Mouse (Mus musculus) heart, embryonic 16.5 days (tissue): ENCODE measurements around the gene Jund. TPM values are rescaled to one million over a fixed set of nuclear protein-coding genes. Genes with fewer than 3 reads are reported as not detected.

Experiments
- ATAC-seq: fragments of 200-750 bp; cut with Nextera tagmentation; replicated peaks from 2 replicates; pipeline ENCODE4 v1.8.0; 2017; ENCODE audit warnings: moderate number of reproducible peaks; ENCODE audit not compliant: insufficient read depth, low FRiP score; ENCODE audit errors: extremely low read depth
- H3K27ac ChIP-seq: fragments of 300-500 bp; sonication (generic); 2 replicates; pipeline ENCODE4 v1.5.1; 2014; ENCODE audit warnings: mild to moderate bottlenecking, low read length, control low read depth, moderate library complexity
- H3K27me3 ChIP-seq: fragments of 300-500 bp; sonication (generic); 2 replicates; pipeline ENCODE4 v1.6.1; 2014; ENCODE audit warnings: low read length, mixed read lengths; ENCODE audit not compliant: control insufficient read depth, insufficient read depth
- H3K36me3 ChIP-seq: fragments of 300-500 bp; sonication (generic); 2 replicates; pipeline ENCODE4 v1.6.1; 2014; ENCODE audit not compliant: control insufficient read depth, insufficient read depth
- H3K4me1 ChIP-seq: fragments of 300-500 bp; sonication (generic); 2 replicates; pipeline ENCODE4 v1.6.1; 2014; ENCODE audit warnings: low read length, mixed read lengths; ENCODE audit not compliant: control insufficient read depth, insufficient read depth
- H3K4me2 ChIP-seq: fragments of 300-500 bp; sonication (generic); 2 replicates; pipeline ENCODE4 v1.6.1; 2014; ENCODE audit warnings: low read depth, mild to moderate bottlenecking, control low read depth, low read length
- H3K4me3 ChIP-seq: fragments of 300-500 bp; sonication (generic); 2 replicates; pipeline ENCODE4 v1.5.1; 2014; ENCODE audit warnings: mild to moderate bottlenecking, control low read depth, low read length
- H3K9ac ChIP-seq: fragments of 300-500 bp; sonication (generic); 2 replicates; pipeline ENCODE4 v1.6.1; 2014; ENCODE audit warnings: low read length, control low read depth
- H3K9me3 ChIP-seq: fragments of 300-500 bp; sonication (generic); replicated peaks from 2 replicates; pipeline ENCODE4 v1.6.1; 2016; ENCODE audit warnings: low read length; ENCODE audit not compliant: control insufficient read depth
- WGBS: fragments of 180-500 bp; shearing (Covaris S2); extraction: QIAGEN DNeasy Blood & Tissue Kit; methylation state at CpG from one replicate; pipeline ENCODE4 v1.1.7; 2014; 5-methylcytosine and 5-hydroxymethylcytosine counted together
- polyA plus RNA-seq: library from polyadenylated mRNA; unstranded; fragments of >200 nt; fragmentation: Nextera tagmentation; extraction: Ambion mirVana; gene quantifications from 2 replicates; pipeline ENCODE4 v1.2.1, GENCODE M21; 2015

The Jund gene
- polyA plus RNA-seq, 1 experiment from 2014 or later = 58.7 TPM

GRCm38 (mm10) chr8:70699834-70700554, 1.2 kb downstream of the Jund start:
- under 1% methylated on average over 56 of the region's 59 CpGs for WGBS
- 0 out of 2 replicates have a peak, but pooled peaks cover 2% of the 10 kb centered on the region for H3K36me3 ChIP-seq
- peak overlapping the region; percentile 99 for H3K9ac ChIP-seq
- no peak for ATAC-seq
- no peaks in the 10 kb centered on the region for H3K27me3 ChIP-seq
- peak overlapping the region; percentile 88 for H3K4me3 ChIP-seq
- no peaks in the 10 kb centered on the region for H3K9me3 ChIP-seq
- peak overlapping the region; percentile 73 for H3K4me2 ChIP-seq
- peaks cover 45% of the 10 kb centered on the region for H3K4me1 ChIP-seq
- H3K27ac ChIP-seq = peak overlapping the region; percentile 99

GRCm38 (mm10) chr8:70700555-70700922, 1.8 kb downstream of the Jund start:
- Histone ChIP-seq H3K9me3 (no peaks in the 10 kb centered on the region), H3K4me1 (peaks cover 40% of the 10 kb centered on the region), H3K27ac (peak overlapping the region; percentile 99), H3K4me3 (peak overlapping the region; percentile 88), H3K9ac (peak overlapping the region; percentile 99), H3K36me3 (0 out of 2 replicates have a peak, but pooled peaks cover 2% of the 10 kb centered on the region), H3K4me2 (peak overlapping the region; percentile 73), H3K27me3 (no peaks in the 10 kb centered on the region)
- ATAC-seq = peak; percentile 2; the same call in 1 of the 2 replicates
- under 1% methylated on average over 20 of the region's 20 CpGs for WGBS

GRCm38 (mm10) chr8:70701048-70701981, 2.6 kb downstream of the Jund start:
- Histone ChIP-seq H3K9me3 (no peaks in the 10 kb centered on the region), H3K4me3 (peak overlapping the region; percentile 88), H3K27ac (peak overlapping the region; percentile 99), H3K36me3 (0 out of 2 replicates have a peak, but pooled peaks cover 2% of the 10 kb centered on the region), H3K9ac (peak overlapping the region; percentile 99), H3K4me2 (peak overlapping the region; percentile 73), H3K4me1 (peaks cover 33% of the 10 kb centered on the region), H3K27me3 (no peaks in the 10 kb centered on the region)
- 49% methylated on average over 10 of the region's 10 CpGs for WGBS
- no peak for ATAC-seq

- Histone ChIP-seq H3K4me1 (peaks cover 25% of the 10 kb centered on the region), H3K27ac (peak overlapping the region; percentile 2; the same call in 1 of the 2 replicates), H3K9me3 (no peaks in the 10 kb centered on the region), H3K36me3 (0 out of 2 replicates have a peak, but pooled peaks cover 2% of the 10 kb centered on the region), H3K4me2 (peak overlapping the region; percentile 73; the same call in 1 of the 2 replicates), H3K27me3 (no peaks in the 10 kb centered on the region), H3K9ac (no peak overlapping the region), H3K4me3 (no peak overlapping the region; the same call in 1 of the 2 replicates)
- no peak for ATAC-seq
- 72% methylated on average over 2 of the region's 2 CpGs for WGBS
These were observed 3.5 kb downstream of the Jund start for GRCm38 (mm10) chr8:70701982-70702841.

- Histone ChIP-seq H3K9me3 (no peaks in the 10 kb centered on the region), H3K36me3 (0 out of 2 replicates have a peak, but pooled peaks cover 2% of the 10 kb centered on the region), H3K27me3 (no peaks in the 10 kb centered on the region), H3K4me1 (peaks cover 19% of the 10 kb centered on the region), H3K4me2 (no peak overlapping the region), H3K4me3 (no peak overlapping the region), H3K27ac (0 out of 2 replicates have a peak overlapping the region, but pooled peaks have one; percentile 2), H3K9ac (no peak overlapping the region)
- ATAC-seq = no peak
- 65% methylated on average over 3 of the region's 3 CpGs for WGBS
These were observed 4.1 kb downstream of the Jund start for GRCm38 (mm10) chr8:70702842-70703182.

- H3K9ac ChIP-seq = no peak within 1 kb of the TSS
- whole genome bisulfite sequencing = 82% methylated on average over 3 of the region's 3 CpGs
- no peak within 1 kb of the TSS for H3K4me2 ChIP-seq
These were observed 4.5 kb downstream of the Jund start, which contains the start of gene Iqcn for GRCm38 (mm10) chr8:70703287-70703686. Gene Iqcn (plus strand): TSS chr8:70703457.

GRCm38 (mm10) chr8:70708281-70708680, 9.5 kb downstream of the Jund start:
- H3K9ac ChIP-seq = no peak overlapping the region
- no peak overlapping the region for H3K4me3 ChIP-seq
- ATAC-seq = no peak
- no peak overlapping the region for H3K27ac ChIP-seq
- no peaks in the 10 kb centered on the region for H3K4me1 ChIP-seq
- H3K27me3 ChIP-seq = no peaks in the 10 kb centered on the region
- WGBS = 87% methylated on average over 14 of the region's 14 CpGs
- no peak overlapping the region for H3K4me2 ChIP-seq
- H3K9me3 ChIP-seq = no peaks in the 10 kb centered on the region
- H3K36me3 ChIP-seq = no peaks in the 10 kb centered on the region

More at GRCm38 (mm10) chr8:70703287-70703686, 4.5 kb downstream of the Jund start, which contains the start of gene Iqcn:
- peaks cover 16% of the 10 kb centered on the region for H3K4me1 ChIP-seq
- no peak for ATAC-seq
- no peak within 1 kb of the TSS for H3K4me3 ChIP-seq
- no peaks in the 10 kb centered on the region for H3K27me3 ChIP-seq
- no peaks in the 10 kb centered on the region for H3K9me3 ChIP-seq
- 0 out of 2 replicates have a peak, but pooled peaks cover 2% of the 10 kb centered on the region for H3K36me3 ChIP-seq
- peak within 1 kb of the TSS; percentile 2; the same call in 1 of the 2 replicates for H3K27ac ChIP-seq

GRCm38 (mm10) chr8:70709794-70710193, 11.0 kb downstream of the Jund start:
- Histone ChIP-seq H3K9me3 (no peaks in the 10 kb centered on the region), H3K36me3 (no peaks in the 10 kb centered on the region), H3K27ac (no peak overlapping the region), H3K4me1 (no peaks in the 10 kb centered on the region), H3K27me3 (no peaks in the 10 kb centered on the region), H3K9ac (no peak overlapping the region), H3K4me3 (no peak overlapping the region), H3K4me2 (no peak overlapping the region)
- WGBS = 94% methylated on average over 9 of the region's 9 CpGs
- ATAC-seq = no peak
